Comparison of ENCODE assay signal across 9 mouse cellular contexts in genomic region chr4:139500814-139501213, GRCm38 (mm10). TPM values are rescaled to one million over a fixed set of nuclear protein-coding genes. Genes with fewer than 3 reads are reported as not detected.
A peak's percentile ranks its signal among the peaks of the same experiment; 100 is the strongest.
DNase-seq lines count a peak whose midpoint lies in the region; ATAC-seq and TF ChIP-seq lines count a peak whose summit lies in the region.
"Had no signal": no experiment of that assay in that cellular context is flagged by ENCODE, and none has a peak within 500 bp of the region (broad histone marks: within the 10 kb centered on the region; RNA-seq: fewer than 3 reads in every experiment).

No protein-coding gene starts in this region.

- H3K9me3 ChIP-seq in hindbrain, postnatal 0 days (ENCODE audit: low read length): no peaks in the 10 kb centered on the region
- H3K9me3 ChIP-seq in hindbrain, embryonic 12.5 days (replicated peaks): no peaks in the 10 kb centered on the region; the same call in 1 of the 2 replicates

- no peak overlapping the region for H3K27ac ChIP-seq in hindbrain, postnatal 0 days
- H3K27ac ChIP-seq in hindbrain, embryonic 12.5 days: no peak overlapping the region

- no peak overlapping the region for H3K9ac ChIP-seq in hindbrain, postnatal 0 days (replicated peaks; ENCODE audit: low read length)
- no peak overlapping the region for H3K9ac ChIP-seq in hindbrain, embryonic 12.5 days

- no peak for TF ChIP-seq CTCF in hindbrain, postnatal 0 days (IDR thresholded peaks at IDR 0.05; ENCODE audit: low read depth)

- WGBS in hindbrain, postnatal 0 days: 29% methylated on average over 14 of the region's 14 CpGs
- 68% methylated on average over 14 of the region's 14 CpGs for WGBS in hindbrain, embryonic 12.5 days

- H3K4me2 ChIP-seq in hindbrain, postnatal 0 days (ENCODE audit: low read depth, low read length): no peak overlapping the region
- H3K4me2 ChIP-seq in hindbrain, embryonic 12.5 days (replicated peaks): no peak overlapping the region

- no peaks in the 10 kb centered on the region for H3K36me3 ChIP-seq in hindbrain, postnatal 0 days (ENCODE audit: insufficient read depth, low read length)
- H3K36me3 ChIP-seq in hindbrain, embryonic 12.5 days: no peaks in the 10 kb centered on the region

- no peaks in the 10 kb centered on the region for H3K27me3 ChIP-seq in hindbrain, postnatal 0 days (ENCODE audit: insufficient read depth, low read length)
- H3K27me3 ChIP-seq in hindbrain, embryonic 12.5 days: no peaks in the 10 kb centered on the region

- DNase-seq in hindbrain, postnatal 0 days (ENCODE audit: low spot score): peak; percentile 33
- DNase-seq in Muller cell, postnatal 12 days (ENCODE audit: inconsistent ontology term): peak; percentile 98
- peak; percentile 64 to 71 for DNase-seq in cerebellum, postnatal 14 days
- DNase-seq in heart, postnatal 4 days: peak; percentile 36
- DNase-seq: kidney, postnatal 4 days; thymus, postnatal 4 days had no signal

- no peaks in the 10 kb centered on the region; the same call in 1 of the 2 replicates for H3K4me1 ChIP-seq in hindbrain, postnatal 0 days (ENCODE audit: insufficient read depth, low read length)
- peaks cover 12% of the 10 kb centered on the region for H3K4me1 ChIP-seq in hindbrain, embryonic 12.5 days

- ATAC-seq in hindbrain, postnatal 0 days: peak; percentile 58; the same call in 1 of the 2 replicates
- no peak for ATAC-seq in hindbrain, embryonic 12.5 days (ENCODE audit: low FRiP score)
- no peak for ATAC-seq in megakaryocyte-erythroid progenitor cell, adult 5-6 weeks (replicated peaks; ENCODE audit: low FRiP score, low TSS enrichment, poor library complexity, severe bottlenecking)
- ATAC-seq in erythroid progenitor cell, adult 5-6 weeks (replicated peaks; ENCODE audit: low FRiP score, poor library complexity, severe bottlenecking): no peak

- no peak overlapping the region for H3K4me3 ChIP-seq in hindbrain, postnatal 0 days (ENCODE audit: low read length)
- H3K4me3 ChIP-seq in hindbrain, embryonic 12.5 days: no peak overlapping the region

RNA-seq across cellular contexts. Expression of gene Iffo2, which starts 29.5 kb away (rescaled TPM):
- total RNA-seq in hindbrain, postnatal 0 days (2014; rRNA removed): 14.4 and 14.5 TPM in 2 replicates
- 5.9 and 6.8 TPM in 2 replicates for polyA plus RNA-seq in hindbrain, postnatal 0 days (2015; fragmentation: Nextera tagmentation; extraction: Ambion mirVana)
- polyA plus RNA-seq in hindbrain, embryonic 12.5 days (2016; fragmentation: Nextera tagmentation; extraction: Ambion mirVana): 5.7 and 5.8 TPM in 2 replicates
- 10 to 100 TPM; 14.2 to 14.6 TPM for total RNA-seq in heart, postnatal 4 days (2021)
- 0.35 and 0.37 TPM in 2 replicates for total RNA-seq in megakaryocyte-erythroid progenitor cell, adult 5-6 weeks (2014; fragmentation: Nextera tagmentation)
- total RNA-seq in megakaryocyte-erythroid progenitor cell, adult 5-6 weeks (2017): 0.23 and 0.34 TPM in 2 replicates
- not detected in 2 replicates for total RNA-seq in erythroid progenitor cell, adult 5-6 weeks (2015; ENCODE audit: low replicate concordance)
- total RNA-seq in erythroid progenitor cell, adult 5-6 weeks (2017; ENCODE audit: low replicate concordance): 0.39 TPM in 1 of 2 replicates, not detected in the other

Comparison
In these comparisons a context has a peak if more than half of its experiments do, and no peak if none do; other contexts are left out.
1. DNase-seq: peak in every context shown above with its lines; median percentile 98 in Muller cell, postnatal 12 days; 68 in cerebellum, postnatal 14 days; 36 in heart, postnatal 4 days; 33 in hindbrain, postnatal 0 days.
2. RNA of gene Iffo2, which starts 29.5 kb away (total RNA-seq): 14.2 to 14.6 TPM in heart, postnatal 4 days and 14.4 to 14.5 TPM in hindbrain, postnatal 0 days; 0.23 to 0.37 TPM in megakaryocyte-erythroid progenitor cell, adult 5-6 weeks and 0.39 TPM in erythroid progenitor cell, adult 5-6 weeks; every median in the first group is over 10 times any median in the second.